Mouse (Mus musculus) intestine, embryonic 15.5 days (tissue): ENCODE measurements around the gene Vmn1r198. TPM values are rescaled to one million over a fixed set of nuclear protein-coding genes. Genes with fewer than 3 reads are reported as not detected.

ENCODE experiments used
- ATAC-seq: fragments of 200-750 bp; cut with Nextera tagmentation; 2 replicates; pipeline ENCODE4 v1.8.0; 2017; ENCODE audit warnings: moderate TSS enrichment, moderate library complexity
- H3K27ac ChIP-seq: fragments of 300-500 bp; sonication (generic); 2 replicates; pipeline ENCODE4 v1.5.1; 2015; ENCODE audit warnings: mild to moderate bottlenecking, inconsistent platforms
- H3K27me3 ChIP-seq: fragments of 300-500 bp; sonication (generic); replicated peaks from 2 replicates; pipeline ENCODE4 v1.6.1; 2015; ENCODE audit warnings: inconsistent platforms
- H3K36me3 ChIP-seq: fragments of 300-500 bp; sonication (generic); 2 replicates; pipeline ENCODE4 v1.6.1; 2015; ENCODE audit warnings: inconsistent platforms
- H3K4me1 ChIP-seq: fragments of 300-500 bp; sonication (generic); replicated peaks from 2 replicates; pipeline ENCODE4 v1.6.1; 2015; ENCODE audit warnings: inconsistent platforms
- H3K4me2 ChIP-seq: fragments of 300-500 bp; sonication (generic); replicated peaks from 2 replicates; pipeline ENCODE4 v1.6.1; 2015; ENCODE audit warnings: mild to moderate bottlenecking, inconsistent platforms
- H3K4me3 ChIP-seq: fragments of 300-500 bp; sonication (generic); replicated peaks from 2 replicates; pipeline ENCODE4 v1.5.1; 2015; ENCODE audit warnings: inconsistent platforms
- H3K9ac ChIP-seq: fragments of 300-500 bp; sonication (generic); 2 replicates; pipeline ENCODE4 v1.6.1; 2015; ENCODE audit warnings: inconsistent platforms
- H3K9me3 ChIP-seq: fragments of 300-500 bp; sonication (generic); 2 replicates; pipeline ENCODE4 v1.6.1; 2016; ENCODE audit warnings: inconsistent platforms
- WGBS: fragments of 180-500 bp; shearing (Covaris S2); methylation state at CpG from one replicate; pipeline ENCODE4 v1.1.7; 2015; 5-methylcytosine and 5-hydroxymethylcytosine counted together
- polyA plus RNA-seq: library from polyadenylated mRNA; unstranded; fragments of >200 nt; fragmentation: Nextera tagmentation; extraction: Ambion mirVana; gene quantifications from 2 replicates; pipeline ENCODE4 v1.2.1, GENCODE M21; 2015

The Vmn1r198 gene
- polyA plus RNA-seq, 1 experiment from 2014 or later: not detected

- Histone ChIP-seq H3K4me2 (no peak within 1 kb of the TSS), H3K27me3 (no peaks in the 10 kb centered on the region), H3K9me3 (no peaks in the 10 kb centered on the region), H3K27ac (no peak within 1 kb of the TSS), H3K4me1 (no peaks in the 10 kb centered on the region), H3K9ac (no peak within 1 kb of the TSS), H3K4me3 (no peak within 1 kb of the TSS), H3K36me3 (no peaks in the 10 kb centered on the region)
- ATAC-seq: no peak
- WGBS: 43% methylated on average over 3 of the region's 3 CpGs
These were observed 39.9 kb downstream of the Vmn1r198 start, which contains the start of gene Vmn1r200 for GRCm38 (mm10) chr13:22390073-22390472. Gene Vmn1r200 (plus strand): TSS chr13:22390373.

DNA sequence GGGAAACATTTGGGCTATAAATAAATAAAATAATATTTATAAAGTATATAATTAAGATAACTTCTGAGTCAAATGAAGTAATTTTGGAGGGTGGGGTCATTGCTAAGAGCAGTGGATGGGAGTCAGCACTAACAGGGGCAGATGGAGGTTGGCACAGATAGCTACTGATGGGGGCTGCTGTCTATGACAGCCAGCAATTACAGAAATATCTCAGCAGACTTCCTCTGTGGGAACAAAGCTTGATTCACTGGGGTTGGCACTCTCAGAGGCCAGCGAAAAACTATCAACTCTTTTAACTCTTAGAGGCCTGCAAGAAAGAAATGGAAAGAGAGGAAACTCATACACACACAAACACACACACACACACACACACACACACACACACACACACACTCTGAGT lies 52.8 kb downstream of the Vmn1r198 start:
- 53% methylated on average over 1 of the region's 1 CpGs for WGBS
- Histone ChIP-seq H3K9me3 (no peaks in the 10 kb centered on the region), H3K27ac (no peak overlapping the region), H3K4me2 (no peak overlapping the region), H3K27me3 (no peaks in the 10 kb centered on the region), H3K9ac (no peak overlapping the region), H3K4me1 (no peaks in the 10 kb centered on the region), H3K36me3 (no peaks in the 10 kb centered on the region), H3K4me3 (no peak overlapping the region)
- no peak for ATAC-seq

Other genes starting within 250 kb of the Vmn1r198 start
- not detected in 2 replicates for gene Vmn1r189, start 244.5 kb upstream of the Vmn1r198 start, polyA plus RNA-seq
- gene Vmn1r191, start 166.4 kb upstream of the Vmn1r198 start, polyA plus RNA-seq: not detected in 2 replicates
- not detected in 2 replicates for gene Vmn1r192, start 159.2 kb upstream of the Vmn1r198 start, polyA plus RNA-seq
- gene Vmn1r193, start 127.2 kb upstream of the Vmn1r198 start, polyA plus RNA-seq: not detected in 2 replicates
- gene Vmn1r194, start 106.1 kb upstream of the Vmn1r198 start, polyA plus RNA-seq: not detected in 2 replicates
- gene Vmn1r195, start 79.8 kb upstream of the Vmn1r198 start, polyA plus RNA-seq: not detected in 2 replicates
- not detected in 2 replicates for gene Vmn1r196, start 60.4 kb upstream of the Vmn1r198 start, polyA plus RNA-seq
- not detected in 2 replicates for gene Vmn1r197, start 25.8 kb upstream of the Vmn1r198 start, polyA plus RNA-seq
- not detected in 2 replicates for gene Vmn1r199, start 29.5 kb downstream of the Vmn1r198 start, polyA plus RNA-seq
- not detected in 2 replicates for gene Vmn1r200, start 40.0 kb downstream of the Vmn1r198 start, polyA plus RNA-seq
- gene Vmn1r201, start 121.6 kb downstream of the Vmn1r198 start, polyA plus RNA-seq: not detected in 2 replicates
- not detected in 2 replicates for gene Vmn1r202, start 155.0 kb downstream of the Vmn1r198 start, polyA plus RNA-seq
- gene Vmn1r203, start 167.8 kb downstream of the Vmn1r198 start, polyA plus RNA-seq: not detected in 2 replicates
- not detected in 2 replicates for gene Vmn1r204, start 202.8 kb downstream of the Vmn1r198 start, polyA plus RNA-seq
- not detected in 2 replicates for gene Vmn1r205, start 242.6 kb downstream of the Vmn1r198 start, polyA plus RNA-seq